Mouse (Mus musculus) C2C12 (cell line): ENCODE results near the gene Dnah8.

Experiments
- CEBPB ChIP-seq: IDR thresholded peaks from one replicate; pipeline ENCODE4 v1.6.1; 2011; ENCODE audit warnings: low read depth, mild to moderate bottlenecking, control low read depth, moderate library complexity
- CTCF ChIP-seq: IDR thresholded peaks from one replicate; pipeline ENCODE4 v1.5.1; 2011; ENCODE audit not compliant: control insufficient read depth, insufficient read depth, insufficient read length
- MAX ChIP-seq: IDR thresholded peaks from one replicate; pipeline ENCODE4 v1.6.1; 2011; ENCODE audit warnings: mild to moderate bottlenecking, control low read depth
- MYOG ChIP-seq: IDR thresholded peaks from one replicate; pipeline ENCODE4 v1.6.1; 2011; ENCODE audit not compliant: control insufficient read depth, insufficient read length; ENCODE audit errors: extremely low read depth
- USF1 ChIP-seq: IDR thresholded peaks from one replicate; pipeline ENCODE4 v1.6.1; 2011; ENCODE audit warnings: low read depth, mild to moderate bottlenecking, control low read depth, moderate library complexity

DNA sequence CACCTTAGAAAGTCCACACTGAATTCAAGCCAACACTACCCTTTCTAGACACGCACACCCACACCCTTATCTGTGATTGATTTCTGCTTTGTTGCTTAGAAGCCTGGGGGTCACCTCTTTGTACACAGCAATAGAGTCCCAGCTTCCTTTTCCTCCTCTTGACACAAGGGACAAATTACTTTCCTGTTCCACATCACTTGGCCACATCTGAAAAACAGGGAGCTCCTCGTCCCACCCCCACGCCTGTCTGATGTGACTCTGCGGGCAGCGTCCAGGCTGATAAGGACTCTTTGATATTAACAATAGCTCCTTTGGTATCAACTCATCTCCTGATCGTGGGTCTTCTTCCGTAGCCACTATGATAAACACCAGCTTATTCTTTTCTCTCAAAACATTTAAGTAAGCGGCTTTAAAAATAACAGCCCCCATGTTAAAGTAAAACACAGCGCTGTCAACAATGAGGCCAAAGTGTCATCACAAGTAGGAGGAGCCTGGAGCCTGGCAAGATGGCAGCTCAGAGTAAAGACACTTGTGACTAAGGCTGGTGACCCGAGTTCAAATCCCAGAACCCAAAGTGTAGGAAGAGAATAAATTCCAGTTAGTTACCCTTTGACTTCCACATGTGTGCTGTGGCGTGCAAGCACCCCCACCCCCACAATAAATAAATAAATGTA lies 234.6 kb downstream of the Dnah8 start:
- TF ChIP-seq CTCF (no peak), CEBPB (no peak), MAX (no peak), USF1 (no peak), MYOG (no peak)
